Mouse (Mus musculus): ENCODE data around the gene Arhgef7. TPM values are rescaled to one million over a fixed set of nuclear protein-coding genes. Genes with fewer than 3 reads are reported as not detected.

Gene Arhgef7
- total RNA-seq, 1 experiment = 33.0 TPM

DNA sequence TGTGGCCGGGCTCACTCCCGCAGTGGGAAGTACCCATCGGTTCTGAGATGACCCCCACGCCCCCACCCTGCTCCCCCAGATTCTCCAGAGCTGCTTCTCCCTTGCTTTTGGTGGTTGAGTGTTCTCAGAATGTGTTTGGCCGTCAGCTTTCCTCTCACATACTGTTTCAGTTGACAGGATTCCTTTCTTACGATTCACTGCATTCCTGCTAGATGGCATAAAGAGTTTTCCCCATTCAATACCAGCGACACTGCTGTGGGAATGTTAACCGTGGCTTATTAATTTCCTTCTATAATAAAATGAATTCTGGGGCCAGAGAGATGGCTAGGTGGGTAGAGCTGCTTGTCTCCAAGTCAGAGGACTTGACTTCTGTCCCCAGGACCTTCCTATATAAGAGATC is 74.0 kb downstream of the Arhgef7 start:
- TF ChIP-seq ZNF384 (IDR thresholded peaks at IDR 0.05; ENCODE audit: low read depth, low read length) = no peak
- TF ChIP-seq ZC3H11A (IDR thresholded peaks at IDR 0.05; ENCODE audit: borderline replicate concordance, low read depth, low read length) = no peak
- no peak for TF ChIP-seq MAFK (IDR thresholded peaks at IDR 0.05; ENCODE audit: insufficient read depth, low read depth, low read length)
- TF ChIP-seq HCFC1 (IDR thresholded peaks at IDR 0.05; ENCODE audit: borderline replicate concordance, insufficient read depth, low read length) = no peak
- TF ChIP-seq CHD2 (IDR thresholded peaks at IDR 0.05; ENCODE audit: low read depth, low read length) = no peak
- no peak overlapping the region for H3K9ac ChIP-seq (ENCODE audit: insufficient read depth, low read depth, low read length, poor library complexity, severe bottlenecking)
- H3K27ac ChIP-seq (ENCODE audit: insufficient read depth, low read depth, low read length, poor library complexity, severe bottlenecking) = no peak overlapping the region
- no peak for DNase-seq (ENCODE audit: low read depth, low spot score)
- H3K36me3 ChIP-seq (ENCODE audit: control insufficient read depth, insufficient read depth, low read length, poor library complexity, severe bottlenecking) = peaks cover 9% of the 10 kb centered on the region
- H3K4me1 ChIP-seq (ENCODE audit: control insufficient read depth in 2 of 2, insufficient read depth in 2 of 2, low read length in 2 of 2, poor library complexity in 1 of 2) = no peaks in the 10 kb centered on the region
- in situ Hi-C loops (cut with MboI; ENCODE audit: low sequenced_read_pairs in 2 of 2, unreplicated experiment in 2 of 2) = no loop called here
- no peak overlapping the region for H3K4me3 ChIP-seq (ENCODE audit: insufficient read depth in 1 of 2, low read depth in 1 of 2, low read length in 2 of 2, poor library complexity in 1 of 2, severe bottlenecking in 1 of 2)
- H3K9me3 ChIP-seq (ENCODE audit: control insufficient read depth, insufficient read depth, low read depth, low read length) = no peaks in the 10 kb centered on the region

- H3K9ac ChIP-seq (ENCODE audit: insufficient read depth, low read depth, low read length, poor library complexity, severe bottlenecking) = no peak overlapping the region
- no peaks in the 10 kb centered on the region for H3K4me1 ChIP-seq (ENCODE audit: control insufficient read depth in 2 of 2, insufficient read depth in 2 of 2, low read length in 2 of 2, poor library complexity in 1 of 2)
- DNase-seq (ENCODE audit: low read depth, low spot score) = no peak
- TF ChIP-seq MAFK (IDR thresholded peaks at IDR 0.05; ENCODE audit: insufficient read depth, low read depth, low read length) (no peak), ZNF384 (IDR thresholded peaks at IDR 0.05; ENCODE audit: low read depth, low read length) (no peak), HCFC1 (IDR thresholded peaks at IDR 0.05; ENCODE audit: borderline replicate concordance, insufficient read depth, low read length) (no peak), CHD2 (IDR thresholded peaks at IDR 0.05; ENCODE audit: low read depth, low read length) (no peak), ZC3H11A (IDR thresholded peaks at IDR 0.05; ENCODE audit: borderline replicate concordance, low read depth, low read length) (no peak)
- H3K4me3 ChIP-seq (ENCODE audit: insufficient read depth in 1 of 2, low read depth in 1 of 2, low read length in 2 of 2, poor library complexity in 1 of 2, severe bottlenecking in 1 of 2) = no peak overlapping the region
- H3K9me3 ChIP-seq (ENCODE audit: control insufficient read depth, insufficient read depth, low read depth, low read length) = no peaks in the 10 kb centered on the region
- in situ Hi-C loops (cut with MboI; ENCODE audit: low sequenced_read_pairs in 2 of 2, unreplicated experiment in 2 of 2) = no loop called here
- H3K36me3 ChIP-seq (ENCODE audit: control insufficient read depth, insufficient read depth, low read length, poor library complexity, severe bottlenecking) = peaks cover 33% of the 10 kb centered on the region
- H3K27ac ChIP-seq (ENCODE audit: insufficient read depth, low read depth, low read length, poor library complexity, severe bottlenecking) = no peak overlapping the region
Observed at GRCm38 (mm10) chr8:11804914-11805313, 77.4 kb downstream of the Arhgef7 start.

GRCm38 (mm10) chr8:11806252-11806651 is 78.7 kb downstream of the Arhgef7 start:
- Histone ChIP-seq H3K27ac (ENCODE audit: insufficient read depth, low read depth, low read length, poor library complexity, severe bottlenecking) (no peak overlapping the region), H3K4me3 (ENCODE audit: insufficient read depth in 1 of 2, low read depth in 1 of 2, low read length in 2 of 2, poor library complexity in 1 of 2, severe bottlenecking in 1 of 2) (no peak overlapping the region), H3K36me3 (ENCODE audit: control insufficient read depth, insufficient read depth, low read length, poor library complexity, severe bottlenecking) (peaks cover 38% of the 10 kb centered on the region), H3K9ac (ENCODE audit: insufficient read depth, low read depth, low read length, poor library complexity, severe bottlenecking) (no peak overlapping the region), H3K4me1 (ENCODE audit: control insufficient read depth in 2 of 2, insufficient read depth in 2 of 2, low read length in 2 of 2, poor library complexity in 1 of 2) (no peaks in the 10 kb centered on the region), H3K9me3 (ENCODE audit: control insufficient read depth, insufficient read depth, low read depth, low read length) (no peaks in the 10 kb centered on the region)
- no peak for TF ChIP-seq ZNF384 (IDR thresholded peaks at IDR 0.05; ENCODE audit: low read depth, low read length)
- no peak for TF ChIP-seq ZC3H11A (IDR thresholded peaks at IDR 0.05; ENCODE audit: borderline replicate concordance, low read depth, low read length)
- no peak for TF ChIP-seq HCFC1 (IDR thresholded peaks at IDR 0.05; ENCODE audit: borderline replicate concordance, insufficient read depth, low read length)
- TF ChIP-seq CHD2 (IDR thresholded peaks at IDR 0.05; ENCODE audit: low read depth, low read length) = no peak
- TF ChIP-seq MAFK (IDR thresholded peaks at IDR 0.05; ENCODE audit: insufficient read depth, low read depth, low read length) = no peak
- in situ Hi-C loops (cut with MboI; ENCODE audit: low sequenced_read_pairs in 2 of 2, unreplicated experiment in 2 of 2) = no loop called here
- DNase-seq (ENCODE audit: low read depth, low spot score) = no peak

GRCm38 (mm10) chr8:11807361-11807760 is 79.8 kb downstream of the Arhgef7 start:
- Histone ChIP-seq H3K36me3 (ENCODE audit: control insufficient read depth, insufficient read depth, low read length, poor library complexity, severe bottlenecking) (peaks cover 38% of the 10 kb centered on the region), H3K9ac (ENCODE audit: insufficient read depth, low read depth, low read length, poor library complexity, severe bottlenecking) (no peak overlapping the region), H3K27ac (ENCODE audit: insufficient read depth, low read depth, low read length, poor library complexity, severe bottlenecking) (no peak overlapping the region), H3K4me1 (ENCODE audit: control insufficient read depth in 2 of 2, insufficient read depth in 2 of 2, low read length in 2 of 2, poor library complexity in 1 of 2) (no peaks in the 10 kb centered on the region), H3K9me3 (ENCODE audit: control insufficient read depth, insufficient read depth, low read depth, low read length) (no peaks in the 10 kb centered on the region), H3K4me3 (ENCODE audit: insufficient read depth in 1 of 2, low read depth in 1 of 2, low read length in 2 of 2, poor library complexity in 1 of 2, severe bottlenecking in 1 of 2) (no peak overlapping the region)
- no peak for TF ChIP-seq MAFK (IDR thresholded peaks at IDR 0.05; ENCODE audit: insufficient read depth, low read depth, low read length)
- TF ChIP-seq CHD2 (IDR thresholded peaks at IDR 0.05; ENCODE audit: low read depth, low read length) = no peak
- no peak for TF ChIP-seq ZC3H11A (IDR thresholded peaks at IDR 0.05; ENCODE audit: borderline replicate concordance, low read depth, low read length)
- TF ChIP-seq ZNF384 (IDR thresholded peaks at IDR 0.05; ENCODE audit: low read depth, low read length) = no peak
- no peak for TF ChIP-seq HCFC1 (IDR thresholded peaks at IDR 0.05; ENCODE audit: borderline replicate concordance, insufficient read depth, low read length)
- in situ Hi-C loops (cut with MboI; ENCODE audit: low sequenced_read_pairs in 2 of 2, unreplicated experiment in 2 of 2) = no loop called here
- no peak for DNase-seq (ENCODE audit: low read depth, low spot score)

DNA sequence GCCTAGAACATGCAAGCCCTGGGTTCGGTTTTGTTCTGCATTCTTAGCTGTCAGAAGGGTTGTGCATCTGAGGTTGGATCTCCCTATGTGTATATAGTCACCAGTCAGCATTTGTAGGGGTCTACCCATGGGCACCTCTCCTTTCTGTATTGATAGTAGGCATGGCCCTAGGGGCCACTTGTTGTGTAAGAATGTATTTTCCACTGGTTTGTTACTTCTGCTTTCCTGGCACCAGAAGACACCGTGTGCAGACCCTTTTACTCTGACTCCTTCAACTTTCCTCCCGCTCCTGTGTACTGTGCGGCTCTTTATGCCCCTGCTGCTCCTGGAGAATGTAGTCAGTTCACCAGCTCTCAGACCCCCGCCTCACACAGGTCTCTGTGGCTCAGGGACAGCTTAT is 80.5 kb downstream of the Arhgef7 start:
- Histone ChIP-seq H3K36me3 (ENCODE audit: control insufficient read depth, insufficient read depth, low read length, poor library complexity, severe bottlenecking) (peaks cover 40% of the 10 kb centered on the region), H3K4me1 (ENCODE audit: control insufficient read depth in 2 of 2, insufficient read depth in 2 of 2, low read length in 2 of 2, poor library complexity in 1 of 2) (no peaks in the 10 kb centered on the region), H3K27ac (ENCODE audit: insufficient read depth, low read depth, low read length, poor library complexity, severe bottlenecking) (no peak overlapping the region), H3K9me3 (ENCODE audit: control insufficient read depth, insufficient read depth, low read depth, low read length) (no peaks in the 10 kb centered on the region), H3K4me3 (ENCODE audit: insufficient read depth in 1 of 2, low read depth in 1 of 2, low read length in 2 of 2, poor library complexity in 1 of 2, severe bottlenecking in 1 of 2) (no peak overlapping the region), H3K9ac (ENCODE audit: insufficient read depth, low read depth, low read length, poor library complexity, severe bottlenecking) (no peak overlapping the region)
- in situ Hi-C loops (cut with MboI; ENCODE audit: low sequenced_read_pairs in 2 of 2, unreplicated experiment in 2 of 2) = no loop called here
- DNase-seq (ENCODE audit: low read depth, low spot score) = no peak
- TF ChIP-seq MAFK (IDR thresholded peaks at IDR 0.05; ENCODE audit: insufficient read depth, low read depth, low read length) = no peak
